Mouse (Mus musculus): ENCODE data around the gene Tnnt3. TPM values are rescaled to one million over a fixed set of nuclear protein-coding genes. Genes with fewer than 3 reads are reported as not detected.
A peak's percentile ranks its signal among the peaks of the same experiment; 100 is the strongest.

The Tnnt3 gene
- polyA plus RNA-seq (2012; rRNA removed): 1.1 and 2.2 TPM in 2 replicates

GRCm38 (mm10) chr7:142498575-142498974, at the start of gene Tnnt3:
Gene Tnnt3, plus strand, starts transcription at chr7:142498836.
- no peaks in the 10 kb centered on the region for H3K27me3 ChIP-seq (ENCODE audit: control insufficient read depth, insufficient read depth, low read length)
- 99% methylated on average over 2 of the region's 2 CpGs for WGBS

GRCm38 (mm10) chr7:142449038-142449617, 49.5 kb upstream of the Tnnt3 start:
- TF ChIP-seq POLR2A (IDR thresholded peaks at IDR 0.05; ENCODE audit: control insufficient read depth, extremely low read depth, insufficient read depth, low read length, poor library complexity) (no peak), CTCF (IDR thresholded peaks at IDR 0.05; ENCODE audit: borderline replicate concordance, control insufficient read depth, extremely low read depth, insufficient read depth, low read length, poor library complexity) (no peak)
- Histone ChIP-seq H3K27ac (ENCODE audit: control insufficient read depth, insufficient read depth, low read length) (no peak overlapping the region), H3K4me1 (replicated peaks; ENCODE audit: control insufficient read depth, insufficient read depth, low read length) (peaks cover 21% of the 10 kb centered on the region), H3K36me3 (ENCODE audit: control insufficient read depth, insufficient read depth, low read length) (no peaks in the 10 kb centered on the region), H3K4me3 (ENCODE audit: control insufficient read depth, insufficient read depth, low read length) (no peak overlapping the region), H3K27me3 (ENCODE audit: control insufficient read depth, insufficient read depth, low read length) (no peaks in the 10 kb centered on the region)
- no peak for DNase-seq
- 95% methylated on average over 6 of the region's 6 CpGs for WGBS

More at GRCm38 (mm10) chr7:142498575-142498974, at the start of gene Tnnt3:
- H3K4me3 ChIP-seq (ENCODE audit: control insufficient read depth, insufficient read depth, low read length): no peak within 1 kb of the TSS
- H3K4me1 ChIP-seq (replicated peaks; ENCODE audit: control insufficient read depth, insufficient read depth, low read length): no peaks in the 10 kb centered on the region
- DNase-seq: no peak
- peaks cover 10% of the 10 kb centered on the region for H3K36me3 ChIP-seq (ENCODE audit: control insufficient read depth, insufficient read depth, low read length)
- no peak within 1 kb of the TSS for H3K27ac ChIP-seq (ENCODE audit: control insufficient read depth, insufficient read depth, low read length)
- no peak for TF ChIP-seq POLR2A (IDR thresholded peaks at IDR 0.05; ENCODE audit: control insufficient read depth, extremely low read depth, insufficient read depth, low read length, poor library complexity)
- TF ChIP-seq CTCF (IDR thresholded peaks at IDR 0.05; ENCODE audit: borderline replicate concordance, control insufficient read depth, extremely low read depth, insufficient read depth, low read length, poor library complexity): no peak

- Histone ChIP-seq H3K4me3 (ENCODE audit: control insufficient read depth, insufficient read depth, low read length) (no peak overlapping the region), H3K27me3 (ENCODE audit: control insufficient read depth, insufficient read depth, low read length) (no peaks in the 10 kb centered on the region), H3K36me3 (ENCODE audit: control insufficient read depth, insufficient read depth, low read length) (no peaks in the 10 kb centered on the region), H3K4me1 (replicated peaks; ENCODE audit: control insufficient read depth, insufficient read depth, low read length) (peaks cover 32% of the 10 kb centered on the region), H3K27ac (ENCODE audit: control insufficient read depth, insufficient read depth, low read length) (no peak overlapping the region)
- DNase-seq: no peak
- TF ChIP-seq CTCF (IDR thresholded peaks at IDR 0.05; ENCODE audit: borderline replicate concordance, control insufficient read depth, extremely low read depth, insufficient read depth, low read length, poor library complexity): no peak
- no peak for TF ChIP-seq POLR2A (IDR thresholded peaks at IDR 0.05; ENCODE audit: control insufficient read depth, extremely low read depth, insufficient read depth, low read length, poor library complexity)
- 90% methylated on average over 1 of the region's 1 CpGs for WGBS
Measured at GRCm38 (mm10) chr7:142454706-142455105, 43.9 kb upstream of the Tnnt3 start.

GRCm38 (mm10) chr7:142455251-142455650, 43.4 kb upstream of the Tnnt3 start:
- TF ChIP-seq POLR2A (IDR thresholded peaks at IDR 0.05; ENCODE audit: control insufficient read depth, extremely low read depth, insufficient read depth, low read length, poor library complexity) (no peak), CTCF (IDR thresholded peaks at IDR 0.05; ENCODE audit: borderline replicate concordance, control insufficient read depth, extremely low read depth, insufficient read depth, low read length, poor library complexity) (no peak)

GRCm38 (mm10) chr7:142456806-142457205, 41.8 kb upstream of the Tnnt3 start:
- no peak overlapping the region for H3K4me3 ChIP-seq (ENCODE audit: control insufficient read depth, insufficient read depth, low read length)
- H3K36me3 ChIP-seq (ENCODE audit: control insufficient read depth, insufficient read depth, low read length): no peaks in the 10 kb centered on the region
- TF ChIP-seq POLR2A (IDR thresholded peaks at IDR 0.05; ENCODE audit: control insufficient read depth, extremely low read depth, insufficient read depth, low read length, poor library complexity) (no peak), CTCF (IDR thresholded peaks at IDR 0.05; ENCODE audit: borderline replicate concordance, control insufficient read depth, extremely low read depth, insufficient read depth, low read length, poor library complexity) (no peak)
- WGBS: 95% methylated on average over 3 of the region's 3 CpGs
- peak overlapping the region; percentile 71 for H3K27ac ChIP-seq (ENCODE audit: control insufficient read depth, insufficient read depth, low read length)
- no peaks in the 10 kb centered on the region for H3K27me3 ChIP-seq (ENCODE audit: control insufficient read depth, insufficient read depth, low read length)
- peaks cover 40% of the 10 kb centered on the region for H3K4me1 ChIP-seq (replicated peaks; ENCODE audit: control insufficient read depth, insufficient read depth, low read length)
- DNase-seq: peak; percentile 21

More at GRCm38 (mm10) chr7:142455251-142455650, 43.4 kb upstream of the Tnnt3 start:
- no peak overlapping the region for H3K4me3 ChIP-seq (ENCODE audit: control insufficient read depth, insufficient read depth, low read length)
- H3K27ac ChIP-seq (ENCODE audit: control insufficient read depth, insufficient read depth, low read length): no peak overlapping the region
- peaks cover 37% of the 10 kb centered on the region for H3K4me1 ChIP-seq (replicated peaks; ENCODE audit: control insufficient read depth, insufficient read depth, low read length)
- DNase-seq: no peak
- H3K36me3 ChIP-seq (ENCODE audit: control insufficient read depth, insufficient read depth, low read length): no peaks in the 10 kb centered on the region
- no peaks in the 10 kb centered on the region for H3K27me3 ChIP-seq (ENCODE audit: control insufficient read depth, insufficient read depth, low read length)
- WGBS: 93% methylated on average over 2 of the region's 2 CpGs

GRCm38 (mm10) chr7:142457227-142457811, 41.3 kb upstream of the Tnnt3 start:
- DNase-seq: peak; percentile 68
- H3K4me1 ChIP-seq (replicated peaks; ENCODE audit: control insufficient read depth, insufficient read depth, low read length): peaks cover 45% of the 10 kb centered on the region
- H3K4me3 ChIP-seq (ENCODE audit: control insufficient read depth, insufficient read depth, low read length): no peak overlapping the region
- H3K36me3 ChIP-seq (ENCODE audit: control insufficient read depth, insufficient read depth, low read length): no peaks in the 10 kb centered on the region
- H3K27me3 ChIP-seq (ENCODE audit: control insufficient read depth, insufficient read depth, low read length): no peaks in the 10 kb centered on the region
- TF ChIP-seq POLR2A (IDR thresholded peaks at IDR 0.05; ENCODE audit: control insufficient read depth, extremely low read depth, insufficient read depth, low read length, poor library complexity) (no peak), CTCF (IDR thresholded peaks at IDR 0.05; ENCODE audit: borderline replicate concordance, control insufficient read depth, extremely low read depth, insufficient read depth, low read length, poor library complexity) (no peak)
- H3K27ac ChIP-seq (ENCODE audit: control insufficient read depth, insufficient read depth, low read length): peak overlapping the region; percentile 71
- 6% methylated on average over 3 of the region's 3 CpGs for WGBS

Measured in thymus, adult 2 months (tissue).